Mouse (Mus musculus) small intestine, adult 2 months (tissue): ENCODE measurements around the gene Sertad3.

Source experiments
- CTCF ChIP-seq: fragments of 200-500 bp; IDR thresholded peaks from 2 replicates; pipeline ENCODE4 v1.5.1; 2012; ENCODE audit warnings: low read depth, mild to moderate bottlenecking, control low read depth, inconsistent platforms, low read length, moderate library complexity, mixed read lengths; ENCODE audit not compliant: insufficient replicate concordance, insufficient read length; ENCODE audit errors: extremely low read depth
- POLR2A ChIP-seq: fragments of 200-500 bp; IDR thresholded peaks from 2 replicates; pipeline ENCODE4 v1.6.1; 2012; ENCODE audit warnings: low read depth, mild to moderate bottlenecking, control low read depth, inconsistent platforms, low read length, moderate library complexity

DNA sequence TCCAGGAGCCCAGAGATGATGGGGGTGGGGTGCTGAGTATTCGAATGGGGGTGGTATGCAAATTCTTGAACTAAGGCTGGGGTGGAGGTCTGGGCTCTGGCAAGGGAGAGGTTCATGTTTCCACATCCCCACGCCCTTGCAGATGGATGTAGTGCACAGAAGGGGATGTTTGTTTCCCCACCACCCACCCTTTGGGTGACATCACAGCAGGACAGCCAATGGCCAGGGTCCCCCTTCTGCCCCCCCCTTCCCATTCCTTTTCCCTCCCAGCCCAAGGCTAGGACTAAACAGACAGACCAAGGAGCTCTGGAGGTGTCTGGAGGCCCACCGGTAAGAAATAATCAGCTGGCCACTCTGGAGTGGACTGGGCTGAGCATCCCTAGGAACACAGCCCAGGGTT, 25.5 kb downstream of the Sertad3 start, which contains the start of gene Prx:
- TF ChIP-seq CTCF (no peak), POLR2A (no peak)
